Mouse (Mus musculus) urinary bladder, postnatal 0 days (tissue): ENCODE measurements around the gene Dennd6b. TPM values are rescaled to one million over a fixed set of nuclear protein-coding genes. Genes with fewer than 3 reads are reported as not detected.

Experiments used
- microRNA-seq: library from miRNA; unstranded; fragments of <30 nt; microRNA quantifications from one replicate; pipeline ENCODE4, GENCODE M21; 2016
- polyA plus RNA-seq: library from polyadenylated mRNA; unstranded; fragments of >200 nt; fragmentation: Nextera tagmentation; extraction: Ambion mirVana; gene quantifications from 2 replicates; pipeline ENCODE4 v1.2.1, GENCODE M21; 2015

The Dennd6b gene
- 3.4 and 4.0 TPM in 2 replicates for polyA plus RNA-seq

DNA sequence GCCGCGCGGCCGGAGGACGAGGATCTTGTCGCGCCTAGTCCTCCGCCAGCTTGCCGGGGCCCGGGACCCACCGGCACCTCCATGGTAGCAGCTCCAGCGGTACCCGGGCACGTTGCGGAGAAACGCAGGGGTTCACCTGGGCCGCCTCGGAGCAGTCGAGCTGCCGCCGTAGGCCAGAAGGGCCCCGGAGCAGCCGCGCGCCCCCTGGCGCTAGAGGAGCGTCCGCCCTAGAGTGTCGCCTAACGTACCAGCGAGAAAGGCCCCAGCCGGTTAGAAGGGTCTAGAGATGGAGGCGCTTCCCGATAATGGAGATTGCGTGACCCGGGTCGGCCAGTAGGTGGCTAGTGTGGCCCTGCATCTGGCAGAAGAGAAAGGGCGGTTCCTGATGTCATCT, at the start of gene Dennd6b:
Gene Dennd6b, minus strand, starts transcription at position 184 of the 394 bp plus-strand sequence.

DNA sequence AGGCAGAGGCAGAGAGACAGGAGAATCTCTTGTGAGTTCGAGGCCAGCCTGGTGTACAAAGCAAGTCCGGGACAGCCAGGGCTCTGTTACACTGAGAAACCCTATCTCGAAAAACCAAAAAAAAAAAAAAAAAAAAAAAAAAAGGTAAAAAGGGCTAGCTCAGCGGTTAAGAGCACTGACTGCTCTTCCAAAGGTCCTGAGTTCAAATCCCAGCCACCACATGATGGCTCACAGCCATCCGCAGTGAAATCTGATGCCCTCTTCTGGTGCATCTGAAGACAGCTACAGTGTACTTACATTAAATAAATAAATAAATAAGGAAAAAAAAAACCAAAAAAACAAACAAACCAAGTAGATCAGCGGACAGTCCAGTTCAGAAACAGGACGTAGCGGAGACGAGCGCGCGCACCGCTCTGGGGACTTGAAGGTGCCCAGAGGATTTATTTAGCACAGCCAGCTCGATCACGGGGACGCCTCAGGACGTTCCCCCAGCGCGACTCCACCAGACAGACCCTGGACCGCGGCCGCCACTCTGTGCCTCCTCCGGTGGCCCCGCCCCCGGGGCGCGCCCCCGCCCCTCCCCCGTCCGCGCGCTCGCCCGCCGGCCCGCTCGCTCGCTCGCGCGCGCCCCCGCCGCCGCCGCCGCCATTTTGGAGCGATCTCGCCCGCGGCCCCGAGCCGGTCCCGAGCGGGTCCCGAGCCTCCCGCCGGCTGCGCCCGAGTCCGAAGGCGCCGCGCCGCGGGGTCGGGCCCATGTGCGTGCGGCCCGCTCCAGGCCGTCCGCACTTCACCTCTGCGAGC, 14.8 kb upstream of the Dennd6b start, which contains the start of gene Ppp6r2:
Gene Ppp6r2, plus strand, starts transcription at position 639 of the 801 bp plus-strand sequence.

DNA sequence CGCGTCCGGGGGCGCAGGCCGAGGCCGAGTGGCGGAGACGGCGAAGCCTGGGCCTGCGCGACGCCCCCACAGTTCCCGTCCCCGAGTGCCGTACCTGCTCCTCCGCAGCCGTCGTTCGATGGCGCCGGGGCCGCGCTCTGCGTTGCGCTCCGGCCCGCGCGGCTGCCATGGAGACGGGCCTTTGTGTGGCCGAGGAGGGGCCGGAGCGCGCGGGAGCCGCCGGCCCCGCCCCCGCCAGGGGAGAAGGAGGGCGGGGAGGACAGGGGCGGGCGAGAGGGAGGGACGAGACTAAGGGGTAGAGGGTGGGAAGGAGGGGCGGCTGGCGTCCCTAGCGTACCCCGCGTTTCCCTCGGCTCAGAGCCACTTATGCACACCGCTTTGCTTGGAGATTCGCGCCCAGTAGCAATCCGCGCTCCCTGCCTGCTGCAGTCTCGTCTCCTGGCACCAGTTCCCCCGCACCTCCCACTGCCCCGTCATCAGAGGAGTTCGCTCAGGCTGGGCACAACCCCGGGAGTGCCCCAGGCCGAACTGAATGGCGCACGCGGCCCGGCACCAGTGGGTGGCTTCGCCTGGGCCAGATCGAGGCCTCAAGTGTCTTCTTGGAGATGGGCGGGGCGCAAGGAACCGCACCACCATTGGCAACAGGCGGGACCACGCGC, 15.6 kb downstream of the Dennd6b start, which contains the start of gene Plxnb2:
Gene Plxnb2, minus strand, starts transcription at position 218 of the 659 bp plus-strand sequence.

DNA sequence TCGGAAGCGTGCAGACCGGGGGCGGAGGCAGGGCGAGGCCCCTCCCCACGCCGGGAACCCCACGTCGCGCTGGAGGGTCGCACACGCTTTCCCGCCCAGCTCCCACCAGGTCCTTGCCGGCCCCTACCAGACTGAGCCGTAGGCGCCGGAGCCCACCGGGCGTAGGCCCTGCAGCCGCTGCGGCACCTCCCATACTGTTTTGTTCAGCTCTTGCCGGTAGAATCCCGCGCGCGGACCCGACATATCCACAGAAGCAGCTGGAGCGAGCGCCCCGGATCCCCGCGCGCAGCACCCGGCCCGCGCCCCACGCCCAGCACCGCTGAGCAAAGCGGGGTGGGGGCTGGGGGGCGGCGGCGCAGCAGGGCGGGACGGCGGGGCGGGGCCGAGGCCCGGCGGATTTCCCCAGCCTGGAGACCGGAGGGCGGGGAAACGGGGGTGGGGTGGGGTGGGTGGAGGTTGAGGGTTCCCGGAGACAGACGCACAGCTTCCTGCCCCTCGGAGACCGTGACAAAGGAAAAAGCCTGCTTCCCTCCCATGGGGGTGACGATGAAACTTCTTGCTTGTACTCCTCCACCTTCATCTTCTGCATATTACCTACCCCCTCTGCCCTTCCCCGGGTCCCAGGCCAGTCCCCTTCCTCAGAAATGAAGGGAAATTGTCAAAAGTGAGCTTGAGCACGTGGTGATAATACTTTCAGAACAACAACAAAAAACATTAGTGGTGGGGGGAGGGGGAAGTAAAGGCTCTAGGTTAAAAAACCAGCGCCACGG, 46.8 kb downstream of the Dennd6b start, which contains the start of gene Mapk11:
Gene Mapk11, minus strand, starts transcription at position 358 of the 770 bp plus-strand sequence.

DNA sequence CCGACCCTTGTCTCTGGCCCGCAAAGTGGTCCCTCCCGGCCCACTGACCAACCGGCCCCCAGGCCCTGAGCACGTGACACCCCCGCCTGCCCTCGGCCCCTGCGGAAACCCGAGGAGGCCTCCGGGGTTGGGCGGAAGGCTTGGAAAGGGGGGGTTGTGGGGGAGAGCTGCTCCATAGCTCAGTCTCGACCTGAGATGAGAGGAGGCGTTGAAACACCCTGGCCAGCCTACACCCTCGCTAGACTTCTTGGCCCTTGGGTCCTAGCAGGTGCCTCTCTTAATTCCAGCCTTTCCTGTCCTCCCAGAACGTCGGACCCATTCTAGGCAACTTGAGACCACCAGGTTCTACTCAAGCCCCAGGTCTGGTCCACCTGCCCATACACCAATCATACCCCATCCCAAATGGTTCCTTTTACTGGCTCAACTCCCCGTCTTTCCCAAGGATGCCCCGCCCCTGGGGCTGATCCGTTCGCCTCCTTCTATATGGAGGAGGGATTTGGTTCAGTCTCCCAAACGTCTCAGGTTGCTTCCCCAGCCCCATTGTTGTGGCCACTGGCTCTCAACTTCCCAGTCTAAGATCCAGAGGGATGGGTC, 55.5 kb downstream of the Dennd6b start, which contains the start of gene Mapk12:
Gene Mapk12, minus strand, starts transcription at position 45 of the 594 bp plus-strand sequence.

Small RNAs within 50 kb of the gene (microRNA-seq; reads per million reads assigned to microRNA genes)
- gene Mir6958 (not detected), gene Mir7118 (not detected)

Other genes with a start within 250 kb of the Dennd6b start
- gene Ttll8, start 242.1 kb downstream of the Dennd6b start, polyA plus RNA-seq = not detected in 2 replicates
- gene Mlc1, start 217.5 kb downstream of the Dennd6b start, polyA plus RNA-seq = not detected in 2 replicates
- gene Mov10l1, start 213.6 kb downstream of the Dennd6b start, polyA plus RNA-seq = 0.10 TPM in 1 of 2 replicates, not detected in the other
- gene Panx2, start 136.8 kb downstream of the Dennd6b start, polyA plus RNA-seq = 0.24 and 0.30 TPM in 2 replicates
- 32.1 and 35.5 TPM in 2 replicates for gene Trabd, start 121.4 kb downstream of the Dennd6b start, polyA plus RNA-seq
- 12.3 and 12.6 TPM in 2 replicates for gene Selenoo, start 107.4 kb downstream of the Dennd6b start, polyA plus RNA-seq
- 5.0 and 5.2 TPM in 2 replicates for gene Tubgcp6, start 73.4 kb downstream of the Dennd6b start, polyA plus RNA-seq
- gene Hdac10, start 67.8 kb downstream of the Dennd6b start, polyA plus RNA-seq = 11.7 and 14.0 TPM in 2 replicates
- 6.3 and 6.7 TPM in 2 replicates for gene Mapk12, start 55.8 kb downstream of the Dennd6b start, polyA plus RNA-seq
- 2.8 and 3.0 TPM in 2 replicates for gene Mapk11, start 46.9 kb downstream of the Dennd6b start, polyA plus RNA-seq
- 109 and 111 TPM in 2 replicates for gene Plxnb2, start 15.7 kb downstream of the Dennd6b start, polyA plus RNA-seq
- 16.6 and 18.9 TPM in 2 replicates for gene Ppp6r2, start 15.1 kb upstream of the Dennd6b start, polyA plus RNA-seq
- gene Sbf1, start 118.8 kb upstream of the Dennd6b start, polyA plus RNA-seq = 30.5 and 30.9 TPM in 2 replicates
- gene Adm2, start 126.2 kb upstream of the Dennd6b start, polyA plus RNA-seq = 0.40 and 0.57 TPM in 2 replicates
- gene Miox, start 137.9 kb upstream of the Dennd6b start, polyA plus RNA-seq = not detected in 2 replicates
- gene Lmf2, start 159.2 kb upstream of the Dennd6b start, polyA plus RNA-seq = 43.3 and 44.4 TPM in 2 replicates
- gene Ncaph2, start 159.2 kb upstream of the Dennd6b start, polyA plus RNA-seq = 87.6 and 102 TPM in 2 replicates
- gene Sco2, start 177.3 kb upstream of the Dennd6b start, polyA plus RNA-seq = 5.2 and 7.6 TPM in 2 replicates
- 1.5 and 1.9 TPM in 2 replicates for gene Tymp, start 180.5 kb upstream of the Dennd6b start, polyA plus RNA-seq
- 0.17 and 0.23 TPM in 2 replicates for gene Odf3b, start 182.8 kb upstream of the Dennd6b start, polyA plus RNA-seq
- not detected in 2 replicates for gene Klhdc7b, start 188.4 kb upstream of the Dennd6b start, polyA plus RNA-seq
- gene Syce3, start 214.0 kb upstream of the Dennd6b start, polyA plus RNA-seq = not detected in 2 replicates
- gene Cpt1b, start 229.4 kb upstream of the Dennd6b start, polyA plus RNA-seq = 0.67 and 0.69 TPM in 2 replicates
- 2.0 and 2.6 TPM in 2 replicates for gene C730034F03Rik, start 233.1 kb upstream of the Dennd6b start, polyA plus RNA-seq
- 0.19 TPM in 1 of 2 replicates, not detected in the other for gene Gm44502, start 233.2 kb upstream of the Dennd6b start, polyA plus RNA-seq
- 35.8 and 36.2 TPM in 2 replicates for gene Chkb, start 233.4 kb upstream of the Dennd6b start, polyA plus RNA-seq